Mouse (Mus musculus) large intestine, adult 2 months (tissue): ENCODE measurements around the gene Ppp1r13l. TPM values are rescaled to one million over a fixed set of nuclear protein-coding genes. Genes with fewer than 3 reads are reported as not detected.
A peak's percentile ranks its signal among the peaks of the same experiment; 100 is the strongest.

Source experiments
- DNase-seq: peaks from one replicate; pipeline ENCODE4 v3.0.0-alpha.2; 2012; ENCODE audit warnings: low read depth, low spot score
- WGBS: fragments of 180-500 bp; shearing (Covaris S2); methylation state at CpG from one replicate; pipeline ENCODE4 v1.1.7; 2018; 5-methylcytosine and 5-hydroxymethylcytosine counted together
- polyA plus RNA-seq: library from polyadenylated mRNA; depleted of rRNA; stranded (reverse); fragments of >200 nt; gene quantifications from 2 replicates; pipeline ENCODE4 v1.2.3, GENCODE M21; 2012; rRNA removed

The Ppp1r13l gene
- polyA plus RNA-seq, 1 experiment, result 5.7 TPM

- WGBS, result 78% methylated on average over 9 of the region's 9 CpGs
- no peak for DNase-seq
These were observed 43.1 kb downstream of the Ppp1r13l start for GRCm38 (mm10) chr7:19402535-19403112.

- peak; percentile 25 for DNase-seq
- 1% methylated on average over 62 of the region's 62 CpGs for WGBS
These were observed 44.3 kb downstream of the Ppp1r13l start, which contains the start of gene Klc3 for GRCm38 (mm10) chr7:19403731-19404296. TSS of gene Klc3 (minus strand) at chr7:19404104.

- no peak for DNase-seq
- WGBS, result 44% methylated on average over 7 of the region's 7 CpGs
These were observed 44.9 kb downstream of the Ppp1r13l start, which contains the start of gene Ckm for GRCm38 (mm10) chr7:19404476-19404875. TSS of gene Ckm (plus strand) at chr7:19404776.

- 3% methylated on average over 19 of the region's 19 CpGs for WGBS
- peak; percentile 40 for DNase-seq
These were observed 45.9 kb downstream of the Ppp1r13l start for GRCm38 (mm10) chr7:19405417-19405816.

- DNase-seq, result no peak
- WGBS, result 53% methylated on average over 6 of the region's 6 CpGs
These were observed 50.2 kb downstream of the Ppp1r13l start for GRCm38 (mm10) chr7:19409753-19410152.

- no peak for DNase-seq
- 47% methylated on average over 11 of the region's 11 CpGs for WGBS
These were observed 51.3 kb downstream of the Ppp1r13l start for GRCm38 (mm10) chr7:19410766-19411344.

- 75% methylated on average over 5 of the region's 5 CpGs for WGBS
- DNase-seq, result no peak
These were observed 52.2 kb downstream of the Ppp1r13l start for GRCm38 (mm10) chr7:19411783-19412182.

- 44% methylated on average over 3 of the region's 3 CpGs for WGBS
- DNase-seq, result no peak
These were observed 54.0 kb downstream of the Ppp1r13l start for GRCm38 (mm10) chr7:19413525-19413924.

- 67% methylated on average over 15 of the region's 15 CpGs for WGBS
These were observed 57.0 kb downstream of the Ppp1r13l start for GRCm38 (mm10) chr7:19416590-19416989.

GRCm38 (mm10) chr7:19420121-19420520 is 60.6 kb downstream of the Ppp1r13l start:
- WGBS, result 5% methylated on average over 28 of the region's 28 CpGs

More at GRCm38 (mm10) chr7:19416590-19416989, 57.0 kb downstream of the Ppp1r13l start:
- DNase-seq, result no peak

GRCm38 (mm10) chr7:19420821-19421636 is 61.5 kb downstream of the Ppp1r13l start:
- WGBS, result 12% methylated on average over 39 of the region's 43 CpGs
- peak; percentile 76 for DNase-seq

More at GRCm38 (mm10) chr7:19420121-19420520, 60.6 kb downstream of the Ppp1r13l start:
- DNase-seq, result no peak

- 87% methylated on average over 3 of the region's 3 CpGs for WGBS
These were observed 63.5 kb downstream of the Ppp1r13l start for GRCm38 (mm10) chr7:19423083-19423482.

GRCm38 (mm10) chr7:19424051-19424450 is 64.5 kb downstream of the Ppp1r13l start:
- DNase-seq, result no peak
- 46% methylated on average over 4 of the region's 4 CpGs for WGBS

More at GRCm38 (mm10) chr7:19423083-19423482, 63.5 kb downstream of the Ppp1r13l start:
- no peak for DNase-seq

GRCm38 (mm10) chr7:19426349-19426748 is 66.8 kb downstream of the Ppp1r13l start:
- 91% methylated on average over 6 of the region's 6 CpGs for WGBS
- no peak for DNase-seq

- WGBS, result 94% methylated on average over 6 of the region's 6 CpGs
- no peak for DNase-seq
These were observed 67.3 kb downstream of the Ppp1r13l start for GRCm38 (mm10) chr7:19426888-19427287.

Other genes starting within 250 kb of the Ppp1r13l start
- 0.03 TPM in 1 of 2 replicates, not detected in the other for gene Gm4969, start 241.4 kb upstream of the Ppp1r13l start, polyA plus RNA-seq
- 9.8 and 10.1 TPM in 2 replicates for gene Fbxo46, start 239.9 kb upstream of the Ppp1r13l start, polyA plus RNA-seq
- gene Qpctl, start 210.5 kb upstream of the Ppp1r13l start, polyA plus RNA-seq, result 7.7 and 9.8 TPM in 2 replicates
- 47.1 and 49.1 TPM in 2 replicates for gene Snrpd2, start 210.0 kb upstream of the Ppp1r13l start, polyA plus RNA-seq
- gene Gipr, start 193.6 kb upstream of the Ppp1r13l start, polyA plus RNA-seq, result 0.67 and 0.68 TPM in 2 replicates
- gene Eml2, start 183.3 kb upstream of the Ppp1r13l start, polyA plus RNA-seq, result 16.7 and 19.6 TPM in 2 replicates
- 3.2 TPM in 2 replicates for gene Gpr4, start 147.2 kb upstream of the Ppp1r13l start, polyA plus RNA-seq
- 33.6 and 36.3 TPM in 2 replicates for gene Opa3, start 131.4 kb upstream of the Ppp1r13l start, polyA plus RNA-seq
- gene Vasp, start 87.9 kb upstream of the Ppp1r13l start, polyA plus RNA-seq, result 241 and 341 TPM in 2 replicates
- 0.33 and 1.3 TPM in 2 replicates for gene Ppm1n, start 79.7 kb upstream of the Ppp1r13l start, polyA plus RNA-seq
- gene Rtn2, start 77.1 kb upstream of the Ppp1r13l start, polyA plus RNA-seq, result 12.7 and 18.9 TPM in 2 replicates
- 1.4 and 6.2 TPM in 2 replicates for gene Fosb, start 49.7 kb upstream of the Ppp1r13l start, polyA plus RNA-seq
- 26.9 and 31.2 TPM in 2 replicates for gene Ercc1, start 15.0 kb upstream of the Ppp1r13l start, polyA plus RNA-seq
- 3.2 and 4.1 TPM in 2 replicates for gene Cd3eap, start 266 bp upstream of the Ppp1r13l start, polyA plus RNA-seq
- 28.7 and 36.5 TPM in 2 replicates for gene Ercc2, start 22.3 kb downstream of the Ppp1r13l start, polyA plus RNA-seq
- 1.2 and 2.0 TPM in 2 replicates for gene Klc3, start 44.4 kb downstream of the Ppp1r13l start, polyA plus RNA-seq
- 56.4 and 81.7 TPM in 2 replicates for gene Ckm, start 45.0 kb downstream of the Ppp1r13l start, polyA plus RNA-seq
- gene Mark4, start 99.1 kb downstream of the Ppp1r13l start, polyA plus RNA-seq, result 7.1 and 10.7 TPM in 2 replicates
- gene Exoc3l2, start 103.6 kb downstream of the Ppp1r13l start, polyA plus RNA-seq, result 6.0 and 6.6 TPM in 2 replicates
- gene Bloc1s3, start 148.6 kb downstream of the Ppp1r13l start, polyA plus RNA-seq, result 8.3 and 11.1 TPM in 2 replicates
- 106 and 108 TPM in 2 replicates for gene Trappc6a, start 148.6 kb downstream of the Ppp1r13l start, polyA plus RNA-seq
- gene Nkpd1, start 158.1 kb downstream of the Ppp1r13l start, polyA plus RNA-seq, result 0.19 and 0.21 TPM in 2 replicates
- gene Ppp1r37, start 203.3 kb downstream of the Ppp1r13l start, polyA plus RNA-seq, result 77.1 and 78.1 TPM in 2 replicates
- 2.5 and 4.2 TPM in 2 replicates for gene Zfp296, start 217.5 kb downstream of the Ppp1r13l start, polyA plus RNA-seq
- gene Gemin7, start 217.8 kb downstream of the Ppp1r13l start, polyA plus RNA-seq, result 95.0 and 95.2 TPM in 2 replicates
- gene Clasrp, start 244.7 kb downstream of the Ppp1r13l start, polyA plus RNA-seq, result 39.5 and 76.8 TPM in 2 replicates